Mouse (Mus musculus): Measurements from ENCODE around the gene Vps9d1.
"Not testable (repeated sequence)": the region's sequence is repeated elsewhere in the genome, so short reads cannot be mapped to it uniquely, and the experiment has no call there.

Gene Vps9d1

DNA sequence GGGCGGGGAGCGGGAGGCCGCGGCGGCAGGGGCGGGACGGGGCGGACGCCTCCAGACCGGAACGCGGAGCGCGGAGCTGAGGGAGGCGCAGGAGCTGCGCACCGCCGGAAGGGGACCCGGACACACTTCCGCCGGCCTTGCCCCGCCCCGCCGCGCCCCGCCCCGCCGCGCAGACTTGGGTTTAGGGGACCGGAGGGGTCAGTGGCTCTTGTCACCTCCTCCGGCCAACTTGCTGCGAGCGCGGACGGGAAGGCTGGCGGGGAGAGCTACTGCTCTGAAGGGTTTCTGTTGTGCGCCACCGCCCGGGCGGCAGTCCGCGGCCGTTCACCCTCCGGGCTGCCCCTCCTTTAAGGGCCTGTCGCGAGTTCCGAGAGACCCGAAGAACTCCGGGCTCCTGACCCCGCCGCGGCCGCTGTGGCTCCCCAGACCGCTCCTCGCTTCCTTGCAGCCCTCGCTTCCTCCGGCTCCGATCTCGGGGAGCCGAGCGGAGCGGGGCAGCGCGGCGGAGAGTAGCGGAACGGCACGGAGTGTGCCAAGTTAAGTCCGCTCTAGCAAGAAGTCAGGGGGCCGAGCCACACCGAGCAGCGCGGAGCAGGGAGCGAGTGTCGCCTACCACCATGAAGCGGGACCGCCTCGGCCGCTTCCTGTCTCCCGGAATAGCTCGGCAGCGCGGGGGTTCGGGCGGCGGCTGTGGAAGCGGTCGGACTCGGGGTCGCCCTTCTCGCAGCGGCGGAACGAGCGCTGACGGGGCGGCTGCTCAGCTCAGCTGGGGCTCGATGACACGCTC is at the start of gene Vps9d1, which contains the start of gene Zfp276:
Gene Vps9d1, minus strand, starts transcription at position 250 of the 787 bp plus-strand sequence.
Gene Zfp276, plus strand, starts transcription at position 97 of the 787 bp plus-strand sequence.
- peak; percentile 89 to 90 for DNase-seq (ENCODE audit: low spot score in 2 of 2)

- no peak for DNase-seq (ENCODE audit: low spot score in 2 of 2)
Observed at GRCm38 (mm10) chr8:123298301-123298700, 44.2 kb upstream of the Vps9d1 start.

- no peak for DNase-seq (ENCODE audit: low spot score in 2 of 2)
Observed at GRCm38 (mm10) chr8:123292785-123293184, 38.6 kb upstream of the Vps9d1 start.

GRCm38 (mm10) chr8:123292281-123292680 is 38.1 kb upstream of the Vps9d1 start:
- DNase-seq (ENCODE audit: low spot score in 2 of 2), result no peak

- no peak for DNase-seq (ENCODE audit: low spot score in 2 of 2)
Observed at GRCm38 (mm10) chr8:123291716-123292115, 37.6 kb upstream of the Vps9d1 start.

DNA sequence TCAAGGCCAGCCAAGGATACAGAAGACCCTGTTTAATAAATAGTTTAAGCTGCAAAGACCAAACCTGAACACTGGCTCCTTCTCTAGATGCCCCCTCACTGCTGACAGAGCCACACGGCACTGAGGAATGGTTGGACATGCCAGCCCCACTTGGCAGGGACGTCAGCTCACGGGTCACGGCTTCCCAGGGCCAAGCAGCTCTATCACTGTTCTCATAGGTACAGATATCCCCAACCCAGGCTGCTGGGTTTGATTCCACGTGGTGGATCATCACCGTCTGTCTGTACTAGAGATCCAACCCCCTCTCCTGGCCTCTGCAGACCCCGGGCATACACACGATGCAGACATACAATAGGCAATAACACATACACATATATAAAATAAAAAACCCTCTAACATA is 36.5 kb upstream of the Vps9d1 start:
- DNase-seq (ENCODE audit: low spot score in 2 of 2), result no peak

DNA sequence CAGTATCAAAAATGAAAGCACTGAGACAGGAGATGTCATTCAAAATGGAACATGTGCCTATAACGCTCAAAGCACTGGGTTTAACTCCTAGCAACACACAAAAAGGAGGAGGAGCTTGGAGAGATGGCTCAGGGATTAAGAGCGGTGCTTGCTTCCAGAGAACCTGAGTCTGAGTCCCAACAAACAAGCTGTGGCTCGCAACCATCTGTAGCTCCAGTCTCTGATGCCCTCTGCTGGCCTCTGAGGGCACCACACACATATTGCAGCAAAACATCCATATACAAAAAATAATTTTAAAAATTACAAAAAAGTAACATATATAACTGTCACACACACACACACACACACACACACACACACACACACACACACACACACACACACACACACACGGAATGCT is 36.0 kb upstream of the Vps9d1 start:
- DNase-seq (ENCODE audit: low spot score in 2 of 2), result peak; percentile 24 to 70

DNA sequence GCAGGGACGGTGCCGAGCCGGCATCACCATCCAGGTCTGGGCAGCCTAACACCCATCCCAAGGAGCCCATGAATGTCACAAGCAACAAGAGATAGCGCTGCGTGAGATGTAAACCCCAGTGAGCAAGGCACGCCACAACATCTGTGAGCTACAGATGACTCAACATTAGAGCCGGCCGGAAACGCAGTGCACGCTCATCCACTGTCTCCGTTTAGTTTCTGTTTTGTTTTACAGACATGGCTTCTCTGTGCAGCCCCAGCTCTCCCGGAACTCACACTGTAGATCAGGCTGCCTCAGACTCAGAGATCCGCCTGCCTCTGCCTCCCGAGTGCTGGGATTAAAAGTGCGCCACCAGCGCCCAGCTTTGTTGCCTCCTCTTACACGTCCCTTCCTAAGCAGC is 33.2 kb upstream of the Vps9d1 start:
- no peak for DNase-seq (ENCODE audit: low spot score in 2 of 2)

DNA sequence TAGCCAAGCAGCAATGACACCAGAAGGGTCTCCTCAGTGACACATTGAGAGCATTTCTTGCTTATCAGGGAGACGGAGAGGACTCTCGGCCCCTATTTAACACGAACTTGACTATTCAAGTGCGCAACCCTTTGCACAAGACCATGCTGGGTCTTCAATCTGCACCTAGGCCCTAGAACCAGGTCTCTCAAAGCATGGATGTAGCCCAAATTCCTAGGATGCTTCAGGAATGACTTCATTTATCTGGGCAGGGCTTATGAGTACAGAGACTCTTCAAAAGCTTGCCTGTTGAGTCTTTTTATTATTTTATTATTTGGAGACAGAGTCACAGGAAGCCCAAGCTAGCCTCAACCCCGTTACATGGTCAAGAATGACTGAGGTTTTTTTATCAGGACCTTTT is 30.3 kb upstream of the Vps9d1 start:
- no peak for DNase-seq (ENCODE audit: low spot score in 2 of 2)

- peak; percentile 17 to 51 for DNase-seq (ENCODE audit: low spot score in 2 of 2)
Observed at GRCm38 (mm10) chr8:123283991-123284390, 29.8 kb upstream of the Vps9d1 start.

GRCm38 (mm10) chr8:123282994-123283393 is 28.8 kb upstream of the Vps9d1 start:
- peak in 1 of 2 experiments; percentile 40 for DNase-seq (ENCODE audit: low spot score in 2 of 2)

GRCm38 (mm10) chr8:123280302-123281094 is 26.4 kb upstream of the Vps9d1 start:
- DNase-seq (ENCODE audit: low spot score in 2 of 2), result no peak

DNA sequence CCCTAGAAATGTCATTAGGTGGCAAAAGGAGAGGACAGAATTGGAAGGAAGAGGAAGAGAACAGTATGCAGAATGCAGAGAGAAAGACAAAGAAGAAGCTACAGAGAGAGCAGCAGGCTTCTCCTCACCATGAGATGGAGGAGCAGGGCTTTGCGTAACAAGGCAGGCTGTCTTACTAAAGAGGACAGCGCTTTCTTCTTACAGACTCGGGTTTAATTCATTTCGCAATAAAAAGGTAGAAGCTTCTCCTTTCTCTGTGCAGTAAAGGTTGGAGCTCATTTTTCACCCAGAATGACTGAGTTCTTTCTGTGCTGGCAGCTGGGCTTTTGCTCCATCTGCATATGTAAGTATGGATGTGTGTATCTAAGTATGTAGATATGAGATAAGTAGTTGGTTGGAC is 25.7 kb upstream of the Vps9d1 start:
- DNase-seq (ENCODE audit: low spot score in 2 of 2), result no peak

DNA sequence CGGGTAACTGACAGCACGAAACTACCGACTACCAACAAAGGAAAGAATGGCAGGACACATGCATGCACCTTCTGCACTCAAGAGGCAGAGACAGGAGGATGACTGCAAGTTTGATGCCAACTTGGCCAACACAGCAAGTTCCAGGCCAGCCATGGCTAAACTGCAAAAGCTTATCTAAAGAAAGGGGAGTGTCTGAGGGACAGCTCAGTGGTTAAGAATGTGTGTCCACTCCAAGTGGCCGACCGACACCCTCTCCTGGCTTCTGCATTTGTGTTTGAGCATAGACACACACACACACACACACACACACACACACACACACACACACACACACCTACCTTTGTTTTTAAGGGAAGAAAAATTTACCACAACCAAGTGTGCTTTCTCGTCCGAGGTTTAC is 24.3 kb upstream of the Vps9d1 start:
- no peak for DNase-seq (ENCODE audit: low spot score in 2 of 2)

GRCm38 (mm10) chr8:123275096-123275495 is 20.9 kb upstream of the Vps9d1 start:
- DNase-seq (ENCODE audit: low spot score in 2 of 2), result no peak

GRCm38 (mm10) chr8:123274447-123274846 is 20.3 kb upstream of the Vps9d1 start:
- no peak for DNase-seq (ENCODE audit: low spot score in 2 of 2)

- DNase-seq (ENCODE audit: low spot score in 2 of 2), result no peak
Observed at GRCm38 (mm10) chr8:123271901-123272300, 17.8 kb upstream of the Vps9d1 start.

DNA sequence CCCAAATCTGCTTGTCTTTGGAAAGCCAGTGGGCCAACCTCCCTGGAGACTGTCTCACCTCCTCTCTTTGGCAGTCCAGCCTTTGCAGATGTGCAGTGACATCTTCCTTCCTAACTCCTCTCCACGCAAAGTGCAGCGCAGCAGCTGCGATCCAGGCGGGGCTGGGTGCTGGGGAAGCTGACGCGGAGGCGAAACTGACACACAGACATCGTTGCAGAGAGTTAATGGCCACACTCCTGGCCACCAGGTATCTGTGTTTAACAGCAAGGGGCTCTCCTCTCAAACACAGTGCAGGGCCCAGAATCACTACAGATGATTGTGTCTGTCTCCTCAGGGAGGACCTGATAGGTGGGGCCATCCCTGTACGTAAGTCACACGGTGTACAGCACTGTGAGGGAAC is 17.0 kb upstream of the Vps9d1 start:
- DNase-seq (ENCODE audit: low spot score in 2 of 2), result no peak

DNA sequence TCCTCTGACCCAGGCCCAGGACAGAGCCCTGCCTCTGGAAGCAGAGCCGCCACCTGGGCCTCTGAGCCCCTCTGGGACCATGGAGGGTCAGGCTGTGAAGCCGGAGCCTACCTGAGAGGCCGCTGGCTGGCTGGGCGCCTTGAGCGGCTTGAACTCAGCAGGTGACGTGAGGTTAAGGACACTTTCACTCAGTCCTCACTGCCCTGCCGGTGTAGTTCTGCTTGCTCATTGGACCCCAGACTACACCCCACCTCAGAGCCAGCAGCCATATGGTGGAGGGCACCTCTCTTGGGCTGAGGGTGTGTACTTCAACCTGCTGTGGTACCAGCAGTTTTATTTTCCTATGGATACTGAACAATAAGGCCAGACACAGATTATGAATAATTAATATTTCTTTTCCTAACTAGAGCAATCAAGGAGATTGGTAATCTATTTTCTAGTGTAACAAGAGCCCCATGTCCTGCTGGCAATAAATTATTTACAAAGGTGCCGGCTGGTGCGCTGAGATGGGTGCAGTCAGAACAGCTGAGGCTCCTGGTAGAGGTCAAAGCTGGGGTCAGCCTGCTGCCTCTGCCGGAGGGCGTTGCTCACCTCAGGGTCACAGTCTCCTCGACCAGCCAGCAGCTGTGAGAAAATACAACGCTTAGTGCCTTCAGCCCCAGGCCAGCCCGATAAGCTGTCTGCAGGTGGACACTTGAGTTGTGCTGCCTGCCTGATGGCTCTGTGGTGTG is 13.9 kb upstream of the Vps9d1 start:
- DNase-seq (ENCODE audit: low spot score in 2 of 2), result no peak

DNA sequence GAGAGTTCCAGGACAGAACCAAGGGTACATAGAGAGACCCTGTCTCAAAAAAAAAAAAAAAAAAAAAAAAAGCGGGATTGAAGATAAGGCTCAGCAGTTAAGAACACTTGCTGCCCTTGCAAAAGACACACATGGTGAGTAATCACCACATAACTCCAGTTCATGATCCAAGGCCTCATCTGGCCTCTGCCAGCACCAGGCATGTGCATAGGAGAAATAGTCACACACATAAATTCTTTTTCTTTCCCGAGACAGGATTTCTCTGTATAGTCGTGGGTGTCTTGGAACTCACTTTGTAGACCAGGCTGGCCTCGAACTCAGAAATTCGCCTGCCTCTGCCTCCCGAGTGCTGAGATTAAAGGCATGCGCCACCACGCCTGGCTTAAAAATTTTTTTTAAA is 3.4 kb upstream of the Vps9d1 start:
- not testable (repeated sequence) for DNase-seq (ENCODE audit: low spot score in 2 of 2)

GRCm38 (mm10) chr8:123257114-123257513 is 3.0 kb upstream of the Vps9d1 start:
- no peak for DNase-seq (ENCODE audit: low spot score in 2 of 2)

GRCm38 (mm10) chr8:123255170-123255569 is 1.0 kb upstream of the Vps9d1 start:
- no peak for DNase-seq (ENCODE audit: low spot score in 2 of 2)

Measured in spleen, postnatal 10 days (tissue).